Mouse (Mus musculus) hindbrain, embryonic 14.5 days (tissue): ENCODE results near the gene Iqsec3. TPM values are rescaled to one million over a fixed set of nuclear protein-coding genes. Genes with fewer than 3 reads are reported as not detected.
"Not testable (repeated sequence)": the region's sequence is repeated elsewhere in the genome, so short reads cannot be mapped to it uniquely, and the experiment has no call there.

Source experiments
- ATAC-seq: fragments of 200-750 bp; cut with Nextera tagmentation; 2 replicates; pipeline ENCODE4 v1.8.0; 2017; ENCODE audit warnings: moderate number of reproducible peaks, mild to moderate bottlenecking, moderate TSS enrichment, moderate library complexity; ENCODE audit not compliant: low FRiP score
- DNase-seq: peaks from one replicate; pipeline ENCODE4 v3.0.0-alpha.2; 2015; ENCODE audit warnings: low spot score
- H3K27ac ChIP-seq: fragments of 300-500 bp; sonication (generic); 2 replicates; pipeline ENCODE4 v1.5.1; 2014; ENCODE audit warnings: mild to moderate bottlenecking, moderate library complexity
- H3K27me3 ChIP-seq: fragments of 300-500 bp; sonication (generic); 2 replicates; pipeline ENCODE4 v1.6.1; 2014; ENCODE audit warnings: mild to moderate bottlenecking, low read length, mixed read lengths; ENCODE audit not compliant: control insufficient read depth, insufficient read depth
- H3K36me3 ChIP-seq: fragments of 300-500 bp; sonication (generic); replicated peaks from 2 replicates; pipeline ENCODE4 v1.6.1; 2014; ENCODE audit not compliant: control insufficient read depth, insufficient read depth
- H3K4me1 ChIP-seq: fragments of 300-500 bp; sonication (generic); replicated peaks from 2 replicates; pipeline ENCODE4 v1.6.1; 2014; ENCODE audit warnings: antibody characterized with exemption, low read length, mixed read lengths; ENCODE audit not compliant: control insufficient read depth, insufficient read depth
- H3K4me2 ChIP-seq: fragments of 300-500 bp; sonication (generic); replicated peaks from 2 replicates; pipeline ENCODE4 v1.6.1; 2014; ENCODE audit warnings: mild to moderate bottlenecking, moderate library complexity
- H3K4me3 ChIP-seq: fragments of 300-500 bp; sonication (generic); replicated peaks from 2 replicates; pipeline ENCODE4 v1.5.1; 2014; ENCODE audit warnings: mild to moderate bottlenecking, low read length
- H3K9ac ChIP-seq: fragments of 300-500 bp; sonication (generic); 2 replicates; pipeline ENCODE4 v1.6.1; 2014
- H3K9me3 ChIP-seq: fragments of 300-500 bp; sonication (generic); 2 replicates; pipeline ENCODE4 v1.6.1; 2016; ENCODE audit warnings: low read length; ENCODE audit not compliant: control insufficient read depth
- WGBS: fragments of 180-500 bp; shearing (Covaris S2); extraction: QIAGEN DNeasy Blood & Tissue Kit; methylation state at CpG from one replicate; pipeline ENCODE4 v1.1.7; 2014; 5-methylcytosine and 5-hydroxymethylcytosine counted together
- polyA plus RNA-seq: library from polyadenylated mRNA; unstranded; fragments of >200 nt; fragmentation: Nextera tagmentation; extraction: Ambion mirVana; gene quantifications from 2 replicates; pipeline ENCODE4 v1.2.1, GENCODE M21; 2014

The Iqsec3 gene
- polyA plus RNA-seq, 1 experiment from 2014 or later, result 19.7 TPM

- DNase-seq, result no peak
- 29% methylated on average over 10 of the region's 10 CpGs for WGBS
- Histone ChIP-seq H3K9ac (no peak overlapping the region), H3K9me3 (no peaks in the 10 kb centered on the region), H3K4me3 (no peak overlapping the region), H3K27me3 (no peaks in the 10 kb centered on the region), H3K4me2 (no peak overlapping the region), H3K36me3 (0 out of 2 replicates have a peak, but pooled peaks cover 7% of the 10 kb centered on the region), H3K4me1 (peaks cover 8% of the 10 kb centered on the region; the same call in 1 of the 2 replicates), H3K27ac (no peak overlapping the region)
- ATAC-seq, result no peak
Measured at GRCm38 (mm10) chr6:121382071-121382470, 91.4 kb downstream of the Iqsec3 start.

- H3K9me3 ChIP-seq, result no peaks in the 10 kb centered on the region
- ATAC-seq, result no peak
- no peak for DNase-seq
- 79% methylated on average over 8 of the region's 8 CpGs for WGBS
- peaks cover 3% of the 10 kb centered on the region; the same call in 1 of the 2 replicates for H3K36me3 ChIP-seq
- H3K4me1 ChIP-seq, result peaks cover 8% of the 10 kb centered on the region; the same call in 1 of the 2 replicates
- no peaks in the 10 kb centered on the region for H3K27me3 ChIP-seq
- H3K9ac ChIP-seq, result no peak overlapping the region
- H3K4me2 ChIP-seq, result no peak overlapping the region
- H3K4me3 ChIP-seq, result no peak overlapping the region
- no peak overlapping the region for H3K27ac ChIP-seq
Measured at GRCm38 (mm10) chr6:121380576-121380975, 92.9 kb downstream of the Iqsec3 start.

GRCm38 (mm10) chr6:121378256-121378655 is 95.2 kb downstream of the Iqsec3 start:
- 48% methylated on average over 4 of the region's 4 CpGs for WGBS
- Histone ChIP-seq H3K4me2 (no peak overlapping the region), H3K9me3 (no peaks in the 10 kb centered on the region), H3K4me3 (no peak overlapping the region), H3K27ac (no peak overlapping the region), H3K27me3 (no peaks in the 10 kb centered on the region), H3K9ac (no peak overlapping the region), H3K4me1 (peaks cover 8% of the 10 kb centered on the region; the same call in 1 of the 2 replicates), H3K36me3 (no peaks in the 10 kb centered on the region; the same call in 1 of the 2 replicates)
- ATAC-seq (no peak), DNase-seq (no peak)

- WGBS, result 83% methylated on average over 12 of the region's 12 CpGs
- no peak overlapping the region for H3K4me2 ChIP-seq
- 0 out of 2 replicates have a peak, but pooled peaks cover 8% of the 10 kb centered on the region for H3K4me1 ChIP-seq
- no peaks in the 10 kb centered on the region; the same call in 1 of the 2 replicates for H3K36me3 ChIP-seq
- ATAC-seq, result 0 out of 2 replicates have a peak, but pooled peaks have one; percentile 8
- H3K9me3 ChIP-seq, result no peaks in the 10 kb centered on the region
- no peak overlapping the region for H3K9ac ChIP-seq
- no peak overlapping the region for H3K4me3 ChIP-seq
- H3K27ac ChIP-seq, result no peak overlapping the region
- H3K27me3 ChIP-seq, result no peaks in the 10 kb centered on the region
- DNase-seq, result no peak
Measured at GRCm38 (mm10) chr6:121376159-121376558, 97.3 kb downstream of the Iqsec3 start.

- Histone ChIP-seq H3K4me3 (no peak overlapping the region), H3K27me3 (no peaks in the 10 kb centered on the region), H3K9ac (no peak overlapping the region), H3K4me1 (no peaks in the 10 kb centered on the region), H3K4me2 (no peak overlapping the region), H3K9me3 (no peaks in the 10 kb centered on the region), H3K27ac (no peak overlapping the region), H3K36me3 (no peaks in the 10 kb centered on the region; the same call in 1 of the 2 replicates)
- no peak for DNase-seq
- 75% methylated on average over 10 of the region's 10 CpGs for WGBS
- no peak for ATAC-seq
Measured at GRCm38 (mm10) chr6:121371197-121371980, 102.1 kb downstream of the Iqsec3 start.

- no peaks in the 10 kb centered on the region for H3K27me3 ChIP-seq
- no peak overlapping the region for H3K27ac ChIP-seq
- H3K4me2 ChIP-seq, result no peak overlapping the region
- no peaks in the 10 kb centered on the region for H3K9me3 ChIP-seq
- no peaks in the 10 kb centered on the region for H3K4me1 ChIP-seq
- H3K4me3 ChIP-seq, result no peak overlapping the region
- DNase-seq (no peak), ATAC-seq (no peak)
- H3K36me3 ChIP-seq, result no peaks in the 10 kb centered on the region
- 67% methylated on average over 3 of the region's 3 CpGs for WGBS
- H3K9ac ChIP-seq, result no peak overlapping the region
Measured at GRCm38 (mm10) chr6:121367099-121367498, 106.4 kb downstream of the Iqsec3 start.

GRCm38 (mm10) chr6:121366537-121366936 is 106.9 kb downstream of the Iqsec3 start:
- ATAC-seq, DNase-seq, H3K4me2 ChIP-seq, H3K36me3 ChIP-seq, H3K27ac ChIP-seq, H3K9ac ChIP-seq, H3K9me3 ChIP-seq, H3K4me3 ChIP-seq, H3K4me1 ChIP-seq, H3K27me3 ChIP-seq: not testable (repeated sequence)
- WGBS, result 29% methylated on average over 2 of the region's 2 CpGs

GRCm38 (mm10) chr6:121363956-121364355 is 109.5 kb downstream of the Iqsec3 start:
- no peaks in the 10 kb centered on the region for H3K27me3 ChIP-seq
- no peak overlapping the region for H3K27ac ChIP-seq
- DNase-seq, result peak; percentile 38
- no peak overlapping the region for H3K4me3 ChIP-seq
- 58% methylated on average over 4 of the region's 4 CpGs for WGBS
- no peaks in the 10 kb centered on the region for H3K36me3 ChIP-seq
- ATAC-seq, result peak; percentile 21; the same call in 1 of the 2 replicates
- H3K9ac ChIP-seq, result no peak overlapping the region
- H3K9me3 ChIP-seq, result no peaks in the 10 kb centered on the region
- H3K4me2 ChIP-seq, result no peak overlapping the region
- H3K4me1 ChIP-seq, result no peaks in the 10 kb centered on the region

- Histone ChIP-seq H3K9ac (no peak overlapping the region), H3K4me1 (no peaks in the 10 kb centered on the region), H3K27ac (no peak overlapping the region), H3K9me3 (no peaks in the 10 kb centered on the region), H3K4me2 (no peak overlapping the region), H3K27me3 (no peaks in the 10 kb centered on the region), H3K4me3 (no peak overlapping the region), H3K36me3 (no peaks in the 10 kb centered on the region)
- DNase-seq (no peak), ATAC-seq (no peak)
- WGBS, result 83% methylated on average over 6 of the region's 6 CpGs
Measured at GRCm38 (mm10) chr6:121363061-121363460, 110.4 kb downstream of the Iqsec3 start.
